Mouse (Mus musculus) liver, embryonic 14.5 days (tissue): ENCODE measurements around the gene Spag16.

Experiments used
- CTCF ChIP-seq: IDR thresholded peaks from 2 replicates; pipeline ENCODE4 v1.5.1; 2016; ENCODE audit warnings: antibody characterized with exemption, low read depth, control low read depth
- EP300 ChIP-seq: IDR thresholded peaks from 2 replicates; pipeline ENCODE4 v1.6.1; 2016; ENCODE audit warnings: antibody characterized with exemption, low read depth

DNA sequence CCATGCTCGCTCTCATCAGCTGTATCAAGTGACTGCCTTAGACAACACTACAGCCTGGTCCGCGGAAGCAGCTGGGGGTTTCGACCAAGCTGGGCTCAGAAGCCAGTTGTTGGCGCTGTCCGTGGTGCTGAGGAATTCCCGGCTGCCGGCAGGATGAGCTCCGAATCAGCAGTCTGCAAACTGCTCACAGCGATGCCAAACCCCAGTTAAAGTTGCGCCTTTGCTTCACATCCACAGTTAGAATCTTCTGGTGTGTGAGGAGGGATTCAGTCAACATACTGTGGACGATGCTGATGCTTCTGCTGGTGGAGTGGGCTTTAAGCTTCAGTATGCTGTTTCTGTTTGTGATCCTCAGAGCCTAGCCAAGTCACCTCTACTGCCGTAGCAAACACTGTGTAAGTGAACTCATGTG lies 898.9 kb downstream of the Spag16 start, which contains the start of gene Vwc2l:
- TF ChIP-seq CTCF (no peak), EP300 (no peak)
